Mouse (Mus musculus): ENCODE measurements around the gene Tfb1m. TPM values are rescaled to one million over a fixed set of nuclear protein-coding genes. Genes with fewer than 3 reads are reported as not detected.

The Tfb1m gene
- 16.2 and 17.5 TPM in 2 replicates for polyA plus RNA-seq (2015; fragmentation: Nextera tagmentation; extraction: Ambion mirVana)

GRCm38 (mm10) chr17:3557331-3558311, at the start of gene Tfb1m:
Gene Tfb1m (minus strand): TSS chr17:3557781.
- Histone ChIP-seq H3K4me3 (peak within 1 kb of the TSS; percentile 67), H3K27me3 (replicated peaks) (no peaks in the 10 kb centered on the region), H3K4me1 (peaks cover 22% of the 10 kb centered on the region), H3K27ac (replicated peaks) (peak within 1 kb of the TSS; percentile 86), H3K9me3 (no peaks in the 10 kb centered on the region), H3K4me2 (peak within 1 kb of the TSS; percentile 72), H3K9ac (peak within 1 kb of the TSS; percentile 82), H3K36me3 (peaks cover 12% of the 10 kb centered on the region)
- peak; percentile 99 for ATAC-seq (ENCODE audit: extremely low read depth, insufficient number of reproducible peaks, low FRiP score, low TSS enrichment)
- under 1% methylated on average over 60 of the region's 60 CpGs for WGBS

GRCm38 (mm10) chr17:3602954-3603672, 45.5 kb upstream of the Tfb1m start:
- H3K9ac ChIP-seq: no peak overlapping the region
- no peak overlapping the region for H3K27ac ChIP-seq (replicated peaks)
- no peak overlapping the region for H3K4me3 ChIP-seq
- H3K9me3 ChIP-seq: no peaks in the 10 kb centered on the region
- ATAC-seq (ENCODE audit: extremely low read depth, insufficient number of reproducible peaks, low FRiP score, low TSS enrichment): no peak
- no peaks in the 10 kb centered on the region for H3K36me3 ChIP-seq
- H3K27me3 ChIP-seq (replicated peaks): no peaks in the 10 kb centered on the region
- no peak overlapping the region for H3K4me2 ChIP-seq
- WGBS: 81% methylated on average over 6 of the region's 6 CpGs
- no peaks in the 10 kb centered on the region for H3K4me1 ChIP-seq

GRCm38 (mm10) chr17:3598393-3598792, 40.8 kb upstream of the Tfb1m start:
- Histone ChIP-seq H3K27ac (replicated peaks) (no peak overlapping the region), H3K4me3 (no peak overlapping the region), H3K4me1 (no peaks in the 10 kb centered on the region), H3K4me2 (no peak overlapping the region), H3K9ac (no peak overlapping the region), H3K36me3 (no peaks in the 10 kb centered on the region), H3K27me3 (replicated peaks) (no peaks in the 10 kb centered on the region), H3K9me3 (no peaks in the 10 kb centered on the region)
- no peak for ATAC-seq (ENCODE audit: extremely low read depth, insufficient number of reproducible peaks, low FRiP score, low TSS enrichment)
- whole genome bisulfite sequencing: 65% methylated on average over 1 of the region's 1 CpGs

- no peaks in the 10 kb centered on the region for H3K4me1 ChIP-seq
- H3K27ac ChIP-seq (replicated peaks): no peak overlapping the region
- no peaks in the 10 kb centered on the region for H3K9me3 ChIP-seq
- H3K27me3 ChIP-seq (replicated peaks): no peaks in the 10 kb centered on the region
- no peak overlapping the region for H3K4me3 ChIP-seq
- H3K9ac ChIP-seq: no peak overlapping the region
- no peak for ATAC-seq (ENCODE audit: extremely low read depth, insufficient number of reproducible peaks, low FRiP score, low TSS enrichment)
- no peaks in the 10 kb centered on the region for H3K36me3 ChIP-seq
- WGBS: 92% methylated on average over 1 of the region's 1 CpGs
- no peak overlapping the region for H3K4me2 ChIP-seq
Observed at GRCm38 (mm10) chr17:3597866-3598265, 40.3 kb upstream of the Tfb1m start.

GRCm38 (mm10) chr17:3597130-3597529, 39.5 kb upstream of the Tfb1m start:
- Histone ChIP-seq H3K9me3 (no peaks in the 10 kb centered on the region), H3K4me3 (no peak overlapping the region), H3K27ac (replicated peaks) (no peak overlapping the region), H3K36me3 (no peaks in the 10 kb centered on the region), H3K27me3 (replicated peaks) (no peaks in the 10 kb centered on the region), H3K4me2 (no peak overlapping the region), H3K9ac (no peak overlapping the region), H3K4me1 (no peaks in the 10 kb centered on the region)
- whole genome bisulfite sequencing: 57% methylated on average over 1 of the region's 1 CpGs
- ATAC-seq (ENCODE audit: extremely low read depth, insufficient number of reproducible peaks, low FRiP score, low TSS enrichment): no peak

GRCm38 (mm10) chr17:3570876-3571275, 13.3 kb upstream of the Tfb1m start:
- Histone ChIP-seq H3K4me2 (peak overlapping the region; percentile 61), H3K9ac (peak overlapping the region; percentile 70), H3K27ac (replicated peaks) (no peak overlapping the region), H3K4me1 (no peaks in the 10 kb centered on the region; the same call in 1 of the 2 replicates), H3K9me3 (no peaks in the 10 kb centered on the region), H3K27me3 (replicated peaks) (no peaks in the 10 kb centered on the region), H3K36me3 (no peaks in the 10 kb centered on the region), H3K4me3 (peak overlapping the region; percentile 25; the same call in 1 of the 2 replicates)
- 6% methylated on average over 12 of the region's 12 CpGs for WGBS
- ATAC-seq (ENCODE audit: extremely low read depth, insufficient number of reproducible peaks, low FRiP score, low TSS enrichment): no peak

- Histone ChIP-seq H3K4me2 (no peak overlapping the region), H3K4me1 (peaks cover 8% of the 10 kb centered on the region), H3K9ac (no peak overlapping the region), H3K36me3 (no peaks in the 10 kb centered on the region), H3K27ac (replicated peaks) (no peak overlapping the region), H3K9me3 (no peaks in the 10 kb centered on the region), H3K27me3 (replicated peaks) (no peaks in the 10 kb centered on the region), H3K4me3 (no peak overlapping the region)
- no peak for ATAC-seq (ENCODE audit: extremely low read depth, insufficient number of reproducible peaks, low FRiP score, low TSS enrichment)
- 39% methylated on average over 8 of the region's 8 CpGs for WGBS
Observed at GRCm38 (mm10) chr17:3562405-3562804, 4.8 kb upstream of the Tfb1m start.

- Histone ChIP-seq H3K9me3 (no peaks in the 10 kb centered on the region), H3K27me3 (replicated peaks) (no peaks in the 10 kb centered on the region), H3K27ac (replicated peaks) (no peak overlapping the region), H3K4me3 (no peak overlapping the region), H3K36me3 (no peaks in the 10 kb centered on the region), H3K4me2 (no peak overlapping the region), H3K9ac (no peak overlapping the region), H3K4me1 (peaks cover 22% of the 10 kb centered on the region)
- 62% methylated on average over 3 of the region's 3 CpGs for WGBS
- ATAC-seq (ENCODE audit: extremely low read depth, insufficient number of reproducible peaks, low FRiP score, low TSS enrichment): no peak
Observed at GRCm38 (mm10) chr17:3560534-3560933, 3.0 kb upstream of the Tfb1m start.

- peak overlapping the region; percentile 84 for H3K27ac ChIP-seq (replicated peaks)
- H3K4me3 ChIP-seq: peak overlapping the region; percentile 67
- no peaks in the 10 kb centered on the region for H3K9me3 ChIP-seq
- peaks cover 7% of the 10 kb centered on the region for H3K36me3 ChIP-seq
- no peak for ATAC-seq (ENCODE audit: extremely low read depth, insufficient number of reproducible peaks, low FRiP score, low TSS enrichment)
- peak overlapping the region; percentile 75 for H3K9ac ChIP-seq
- 74% methylated on average over 9 of the region's 9 CpGs for WGBS
- peak overlapping the region; percentile 72 for H3K4me2 ChIP-seq
- no peaks in the 10 kb centered on the region for H3K27me3 ChIP-seq (replicated peaks)
- peaks cover 22% of the 10 kb centered on the region for H3K4me1 ChIP-seq
Observed at GRCm38 (mm10) chr17:3558356-3558870, 832 bp upstream of the Tfb1m start.

GRCm38 (mm10) chr17:3556251-3556650, 1.3 kb downstream of the Tfb1m start:
- Histone ChIP-seq H3K27ac (replicated peaks) (0 out of 2 replicates have a peak overlapping the region, but pooled peaks have one; percentile 86), H3K4me1 (peaks cover 22% of the 10 kb centered on the region), H3K9me3 (no peaks in the 10 kb centered on the region), H3K27me3 (replicated peaks) (no peaks in the 10 kb centered on the region), H3K9ac (no peak overlapping the region), H3K36me3 (peaks cover 20% of the 10 kb centered on the region), H3K4me2 (peak overlapping the region; percentile 72), H3K4me3 (peak overlapping the region; percentile 67)
- no peak for ATAC-seq (ENCODE audit: extremely low read depth, insufficient number of reproducible peaks, low FRiP score, low TSS enrichment)
- WGBS: 37% methylated on average over 1 of the region's 1 CpGs

- ATAC-seq (ENCODE audit: extremely low read depth, insufficient number of reproducible peaks, low FRiP score, low TSS enrichment): no peak
- H3K4me1 ChIP-seq: no peaks in the 10 kb centered on the region
- 62% methylated on average over 7 of the region's 7 CpGs for WGBS
Observed at GRCm38 (mm10) chr17:3547725-3548124, 9.9 kb downstream of the Tfb1m start.

More at GRCm38 (mm10) chr17:3547725-3548124, 9.9 kb downstream of the Tfb1m start:
- H3K27me3 ChIP-seq (replicated peaks): no peaks in the 10 kb centered on the region
- peaks cover 18% of the 10 kb centered on the region for H3K36me3 ChIP-seq
- no peak overlapping the region for H3K27ac ChIP-seq (replicated peaks)
- no peaks in the 10 kb centered on the region for H3K9me3 ChIP-seq
- H3K4me3 ChIP-seq: no peak overlapping the region
- H3K9ac ChIP-seq: no peak overlapping the region
- H3K4me2 ChIP-seq: no peak overlapping the region
